Mouse (Mus musculus): ENCODE results near the gene Ap3b1.

- no peak for TF ChIP-seq POLR2A (IDR thresholded peaks at IDR 0.05; ENCODE audit: insufficient read length, low read depth)
- TF ChIP-seq USF1 (IDR thresholded peaks at IDR 0.05; ENCODE audit: low read depth): no peak
- TF ChIP-seq MYOD1 (IDR thresholded peaks at IDR 0.05; ENCODE audit: control insufficient read depth in 1 of 3, insufficient read length in 2 of 3, low read depth in 2 of 3): no peak
- TF ChIP-seq REST (IDR thresholded peaks at IDR 0.05; ENCODE audit: insufficient read depth, insufficient read length): no peak
- no peak for TF ChIP-seq E2F4 (IDR thresholded peaks at IDR 0.05; ENCODE audit: insufficient read depth)
- TF ChIP-seq SRF (IDR thresholded peaks at IDR 0.05; ENCODE audit: control insufficient read depth, insufficient read length, low read depth): no peak
- TF ChIP-seq TCF3 (IDR thresholded peaks at IDR 0.05; ENCODE audit: insufficient read length, low read depth): no peak
- TF ChIP-seq TCF12 (IDR thresholded peaks at IDR 0.05; ENCODE audit: insufficient read depth, poor library complexity, severe bottlenecking): no peak
- no peak for TF ChIP-seq POLR2AphosphoS2 (IDR thresholded peaks at IDR 0.05; ENCODE audit: insufficient read length, low read depth)
- no peak for TF ChIP-seq MAX (IDR thresholded peaks at IDR 0.05; ENCODE audit: low read depth)
- TF ChIP-seq MYOG (IDR thresholded peaks at IDR 0.05; ENCODE audit: control insufficient read depth in 1 of 3, insufficient read depth in 1 of 3, insufficient read length in 2 of 3, low read depth in 2 of 3): no peak
- no peak for TF ChIP-seq CEBPB (IDR thresholded peaks at IDR 0.05; ENCODE audit: insufficient read depth, poor library complexity, severe bottlenecking)
These were observed 187.5 kb downstream of the Ap3b1 start for GRCm38 (mm10) chr13:94546246-94546645.

Measured in myocyte (in vitro differentiated cells).